Mouse (Mus musculus) liver, embryonic 16.5 days (tissue): ENCODE measurements around the gene Sh2b1. TPM values are rescaled to one million over a fixed set of nuclear protein-coding genes. Genes with fewer than 3 reads are reported as not detected.
"Not testable (repeated sequence)": the region's sequence is repeated elsewhere in the genome, so short reads cannot be mapped to it uniquely, and the experiment has no call there.

Experiments used
- ATAC-seq: fragments of 200-750 bp; cut with Nextera tagmentation; 2 replicates; pipeline ENCODE4 v1.8.0; 2017; ENCODE audit warnings: low read depth, mild to moderate bottlenecking, moderate number of reproducible peaks, moderate library complexity
- H3K27ac ChIP-seq: fragments of 300-500 bp; sonication (generic); 2 replicates; pipeline ENCODE4 v1.5.1; 2014; ENCODE audit warnings: mild to moderate bottlenecking, low read length
- H3K27me3 ChIP-seq: fragments of 300-500 bp; sonication (generic); 2 replicates; pipeline ENCODE4 v1.6.1; 2014; ENCODE audit warnings: low read depth, low read length, mixed read lengths; ENCODE audit not compliant: control insufficient read depth, insufficient read depth
- H3K36me3 ChIP-seq: fragments of 300-500 bp; sonication (generic); 2 replicates; pipeline ENCODE4 v1.6.1; 2014; ENCODE audit warnings: mild to moderate bottlenecking; ENCODE audit not compliant: control insufficient read depth, insufficient read depth
- H3K4me1 ChIP-seq: fragments of 300-500 bp; sonication (generic); 2 replicates; pipeline ENCODE4 v1.6.1; 2014; ENCODE audit warnings: low read depth, low read length, mixed read lengths; ENCODE audit not compliant: control insufficient read depth
- H3K4me2 ChIP-seq: fragments of 300-500 bp; sonication (generic); 2 replicates; pipeline ENCODE4 v1.6.1; 2014; ENCODE audit warnings: low read depth, low read length, mixed read lengths
- H3K4me3 ChIP-seq: fragments of 300-500 bp; sonication (generic); 2 replicates; pipeline ENCODE4 v1.5.1; 2014; ENCODE audit warnings: low read depth, mild to moderate bottlenecking, low read length
- H3K9ac ChIP-seq: fragments of 300-500 bp; sonication (generic); 2 replicates; pipeline ENCODE4 v1.6.1; 2014; ENCODE audit warnings: low read depth, low read length
- H3K9me3 ChIP-seq: fragments of 300-500 bp; sonication (generic); replicated peaks from 2 replicates; pipeline ENCODE4 v1.6.1; 2016; ENCODE audit warnings: low read length; ENCODE audit not compliant: control insufficient read depth
- WGBS: fragments of 180-500 bp; shearing (Covaris S2); extraction: QIAGEN DNeasy Blood & Tissue Kit; methylation state at CpG from one replicate; pipeline ENCODE4 v1.1.7; 2014; ENCODE audit not compliant: insufficient replicate concordance; 5-methylcytosine and 5-hydroxymethylcytosine counted together
- polyA plus RNA-seq: library from polyadenylated mRNA; unstranded; fragments of >200 nt; fragmentation: Nextera tagmentation; extraction: Ambion mirVana; gene quantifications from 2 replicates; pipeline ENCODE4 v1.2.1, GENCODE M21; 2015

Sh2b1 gene
- polyA plus RNA-seq, 1 experiment from 2014 or later, result 14.5 TPM

GRCm38 (mm10) chr7:126487617-126488385 lies 12.6 kb upstream of the Sh2b1 start:
- peak overlapping the region; percentile 18 for H3K27ac ChIP-seq
- WGBS, result 5% methylated on average over 15 of the region's 25 CpGs
- ATAC-seq, result not testable (repeated sequence)

DNA sequence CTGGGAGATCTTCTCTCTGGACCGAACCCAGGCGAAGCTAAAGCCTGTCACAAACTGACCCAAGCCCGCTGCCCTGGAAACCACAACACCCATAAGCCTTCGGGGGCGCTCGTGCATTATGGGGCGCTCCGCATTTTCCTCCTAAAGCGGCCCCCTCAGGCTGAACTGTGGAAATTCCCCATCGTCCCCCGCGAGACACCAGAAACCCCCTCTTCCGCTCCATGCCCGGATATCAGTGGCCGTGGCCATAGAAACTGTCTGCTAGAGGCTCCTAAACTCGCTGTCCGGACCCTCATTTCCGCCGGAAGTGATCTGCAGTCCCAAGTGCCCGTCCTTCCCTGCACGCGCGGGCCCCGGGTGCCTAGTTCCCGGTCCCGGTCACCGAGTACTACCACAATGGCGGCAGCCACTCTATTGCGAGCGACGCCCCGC lies 11.8 kb upstream of the Sh2b1 start, which contains the start of gene Tufm:
Gene Tufm (plus strand): TSS at position 310 of the 432 bp plus-strand sequence.
- ATAC-seq, result peak; percentile 79
- H3K4me3 ChIP-seq, result peak within 1 kb of the TSS; percentile 81
- under 1% methylated on average over 32 of the region's 32 CpGs for WGBS
- H3K9ac ChIP-seq, result peak within 1 kb of the TSS; percentile 74
- peak within 1 kb of the TSS; percentile 18 for H3K27ac ChIP-seq
- H3K4me2 ChIP-seq, result peak within 1 kb of the TSS; percentile 62
- H3K9me3 ChIP-seq, result no peaks in the 10 kb centered on the region
- H3K27me3 ChIP-seq, result no peaks in the 10 kb centered on the region
- peaks cover 8% of the 10 kb centered on the region; the same call in 1 of the 2 replicates for H3K36me3 ChIP-seq
- H3K4me1 ChIP-seq, result peaks cover 21% of the 10 kb centered on the region

More at GRCm38 (mm10) chr7:126487617-126488385, 12.6 kb upstream of the Sh2b1 start:
- peak overlapping the region; percentile 74 for H3K9ac ChIP-seq
- H3K4me3 ChIP-seq, result peak overlapping the region; percentile 81
- H3K9me3 ChIP-seq, H3K27me3 ChIP-seq: not testable (repeated sequence)
- peak overlapping the region; percentile 62 for H3K4me2 ChIP-seq
- peaks cover 16% of the 10 kb centered on the region for H3K36me3 ChIP-seq
- H3K4me1 ChIP-seq, result peaks cover 15% of the 10 kb centered on the region

DNA sequence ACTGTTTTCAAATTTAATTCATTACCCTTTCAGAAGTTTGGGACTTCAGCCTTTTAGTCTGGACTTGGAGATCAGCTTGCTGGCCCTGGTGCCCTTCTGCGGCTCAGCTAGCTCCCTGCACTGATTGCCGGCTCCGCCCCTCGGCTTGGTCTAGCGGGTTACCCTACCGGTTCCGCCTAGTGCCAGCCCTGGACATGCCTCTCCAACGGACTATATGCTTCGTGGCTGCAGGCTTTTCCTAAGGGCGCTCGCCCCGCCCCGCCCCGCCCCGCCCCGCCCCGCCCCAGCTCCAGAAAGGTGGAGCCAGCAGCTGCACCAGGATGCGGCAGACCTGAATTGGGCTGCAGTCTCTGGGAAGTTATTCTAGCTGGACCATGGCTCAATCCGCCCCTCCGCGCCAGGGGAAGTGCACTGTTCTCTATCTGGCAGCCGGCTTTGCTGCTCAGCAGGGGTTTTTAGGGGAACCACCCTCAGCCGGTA lies 7.2 kb upstream of the Sh2b1 start:
- peak overlapping the region; percentile 73 for H3K4me2 ChIP-seq
- H3K9me3 ChIP-seq, result no peaks in the 10 kb centered on the region
- peak overlapping the region; percentile 48 for H3K9ac ChIP-seq
- peak overlapping the region; percentile 50 for H3K4me3 ChIP-seq
- no peaks in the 10 kb centered on the region for H3K27me3 ChIP-seq
- H3K27ac ChIP-seq, result peak overlapping the region; percentile 50; the same call in 1 of the 2 replicates
- peaks cover 11% of the 10 kb centered on the region for H3K4me1 ChIP-seq
- no peaks in the 10 kb centered on the region for H3K36me3 ChIP-seq
- under 1% methylated on average over 23 of the region's 23 CpGs for WGBS
- ATAC-seq, result peak; percentile 84

- no peak for ATAC-seq
- H3K4me2 ChIP-seq, result no peak overlapping the region
Measured at GRCm38 (mm10) chr7:126481699-126482098, 6.5 kb upstream of the Sh2b1 start.

DNA sequence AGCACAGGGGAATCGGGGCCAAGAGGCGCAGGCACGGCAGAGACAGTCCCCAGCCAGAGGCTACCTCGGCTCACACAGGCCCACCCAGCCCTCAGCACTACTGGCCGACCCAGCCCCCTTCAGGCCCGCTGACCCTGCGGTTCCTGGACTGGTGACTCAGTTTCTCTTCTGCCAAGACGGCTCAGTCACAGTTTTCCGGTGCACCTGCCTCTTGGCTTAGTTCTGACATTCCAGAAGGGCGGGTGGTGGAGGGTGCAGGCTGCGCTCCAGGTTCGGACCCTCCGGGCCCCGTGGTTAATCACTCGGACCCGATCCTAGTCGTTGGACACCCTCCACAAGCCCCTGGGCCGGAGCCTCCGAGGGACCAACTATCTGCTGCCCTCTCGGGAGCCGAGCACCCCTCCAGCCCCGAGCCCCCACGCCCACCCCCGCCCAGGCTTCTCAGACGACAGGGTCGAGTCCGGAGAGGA lies 703 bp downstream of the Sh2b1 start:
- H3K9me3 ChIP-seq, result no peaks in the 10 kb centered on the region
- H3K27ac ChIP-seq, result peak overlapping the region; percentile 88
- H3K4me2 ChIP-seq, result peak overlapping the region; percentile 89
- peaks cover 11% of the 10 kb centered on the region for H3K36me3 ChIP-seq
- H3K4me1 ChIP-seq, result peaks cover 22% of the 10 kb centered on the region
- WGBS, result under 1% methylated on average over 27 of the region's 27 CpGs
- peak overlapping the region; percentile 86 for H3K4me3 ChIP-seq
- H3K27me3 ChIP-seq, result no peaks in the 10 kb centered on the region
- peak overlapping the region; percentile 94 for H3K9ac ChIP-seq
- peak; percentile 4; the same call in 1 of the 2 replicates for ATAC-seq

More at GRCm38 (mm10) chr7:126481699-126482098, 6.5 kb upstream of the Sh2b1 start:
- Histone ChIP-seq H3K27ac (no peak overlapping the region), H3K4me1 (peaks cover 11% of the 10 kb centered on the region), H3K36me3 (no peaks in the 10 kb centered on the region), H3K4me3 (no peak overlapping the region), H3K9me3 (no peaks in the 10 kb centered on the region), H3K27me3 (no peaks in the 10 kb centered on the region), H3K9ac (no peak overlapping the region)
- WGBS, result 19% methylated on average over 5 of the region's 5 CpGs

DNA sequence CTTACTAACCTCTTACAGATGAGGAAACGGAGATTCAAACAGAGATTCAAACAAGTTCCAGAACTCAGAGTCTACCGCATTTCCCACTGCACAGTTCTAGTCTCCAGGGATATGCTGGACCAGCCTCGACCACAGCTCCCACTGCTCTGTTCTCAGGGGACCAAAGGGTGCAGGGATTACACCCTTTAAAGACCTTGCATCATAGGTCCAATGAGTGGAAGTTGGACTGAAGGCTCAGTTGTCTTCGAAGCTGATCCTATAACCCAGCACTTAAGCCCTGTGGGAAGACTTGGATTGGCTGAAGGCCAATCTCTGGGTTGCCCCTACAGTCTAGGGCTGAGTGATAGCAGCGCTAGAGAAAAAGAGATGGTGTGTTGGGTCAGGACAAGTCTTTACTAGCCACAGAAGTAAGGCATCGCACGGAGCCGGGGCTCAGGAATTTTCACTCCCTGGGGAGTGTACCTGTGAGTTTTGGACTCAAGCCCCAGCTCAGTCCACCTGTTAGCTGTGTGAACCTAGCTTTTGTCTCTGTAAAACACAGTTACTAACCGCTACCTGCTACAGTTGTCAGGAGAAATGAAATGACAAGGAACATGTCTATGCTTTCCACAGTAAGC lies 1.6 kb downstream of the Sh2b1 start:
- H3K9ac ChIP-seq, result no peak overlapping the region; the same call in 1 of the 2 replicates
- no peaks in the 10 kb centered on the region for H3K27me3 ChIP-seq
- H3K4me2 ChIP-seq, result peak overlapping the region; percentile 89
- ATAC-seq, result no peak
- peak overlapping the region; percentile 23; the same call in 1 of the 2 replicates for H3K27ac ChIP-seq
- H3K36me3 ChIP-seq, result peaks cover 16% of the 10 kb centered on the region
- peak overlapping the region; percentile 86 for H3K4me3 ChIP-seq
- no peaks in the 10 kb centered on the region for H3K9me3 ChIP-seq
- WGBS, result 68% methylated on average over 9 of the region's 9 CpGs
- peaks cover 22% of the 10 kb centered on the region for H3K4me1 ChIP-seq

- Histone ChIP-seq H3K4me3 (no peak overlapping the region), H3K36me3 (peaks cover 22% of the 10 kb centered on the region), H3K27ac (peak overlapping the region; percentile 49), H3K9ac (no peak overlapping the region; the same call in 1 of the 2 replicates), H3K27me3 (no peaks in the 10 kb centered on the region), H3K4me1 (peaks cover 22% of the 10 kb centered on the region), H3K9me3 (no peaks in the 10 kb centered on the region), H3K4me2 (peak overlapping the region; percentile 89; the same call in 1 of the 2 replicates)
- no peak for ATAC-seq
- 40% methylated on average over 16 of the region's 16 CpGs for WGBS
Measured at GRCm38 (mm10) chr7:126472713-126473112, 2.5 kb downstream of the Sh2b1 start.

GRCm38 (mm10) chr7:126472306-126472705 lies 2.9 kb downstream of the Sh2b1 start:
- Histone ChIP-seq H3K27me3 (no peaks in the 10 kb centered on the region), H3K4me2 (peak overlapping the region; percentile 89; the same call in 1 of the 2 replicates), H3K4me3 (peak overlapping the region; percentile 5; the same call in 1 of the 2 replicates), H3K9ac (no peak overlapping the region; the same call in 1 of the 2 replicates), H3K36me3 (peaks cover 26% of the 10 kb centered on the region), H3K4me1 (peaks cover 22% of the 10 kb centered on the region), H3K9me3 (no peaks in the 10 kb centered on the region), H3K27ac (peak overlapping the region; percentile 49)
- no peak for ATAC-seq
- 40% methylated on average over 13 of the region's 13 CpGs for WGBS
